Mouse (Mus musculus) neural tube, embryonic 14.5 days (tissue): ENCODE results near the gene Zc3h10. TPM values are rescaled to one million over a fixed set of nuclear protein-coding genes. Genes with fewer than 3 reads are reported as not detected.

Source experiments
- ATAC-seq: fragments of 200-750 bp; cut with Nextera tagmentation; 2 replicates; pipeline ENCODE4 v1.8.0; 2017; ENCODE audit warnings: low read depth, mild to moderate bottlenecking, moderate TSS enrichment, moderate library complexity
- H3K27ac ChIP-seq: fragments of 300-500 bp; sonication (generic); 2 replicates; pipeline ENCODE4 v1.5.1; 2014; ENCODE audit warnings: low read depth, mild to moderate bottlenecking, control low read depth, low read length, moderate library complexity, mixed read lengths
- H3K27me3 ChIP-seq: fragments of 300-500 bp; sonication (generic); 2 replicates; pipeline ENCODE4 v1.6.1; 2014; ENCODE audit warnings: low read length; ENCODE audit not compliant: control insufficient read depth, insufficient read depth
- H3K36me3 ChIP-seq: fragments of 300-500 bp; sonication (generic); 2 replicates; pipeline ENCODE4 v1.6.1; 2014; ENCODE audit warnings: low read length, mixed read lengths; ENCODE audit not compliant: control insufficient read depth, insufficient read depth
- H3K4me1 ChIP-seq: fragments of 300-500 bp; sonication (generic); 2 replicates; pipeline ENCODE4 v1.6.1; 2014; ENCODE audit warnings: low read length; ENCODE audit not compliant: control insufficient read depth, insufficient read depth
- H3K4me2 ChIP-seq: fragments of 300-500 bp; sonication (generic); 2 replicates; pipeline ENCODE4 v1.6.1; 2014; ENCODE audit warnings: mild to moderate bottlenecking, low read depth, low read length, control low read depth
- H3K4me3 ChIP-seq: fragments of 300-500 bp; sonication (generic); 2 replicates; pipeline ENCODE4 v1.5.1; 2014; ENCODE audit warnings: low read depth, low read length, control low read depth, mixed read lengths
- H3K9ac ChIP-seq: fragments of 300-500 bp; sonication (generic); replicated peaks from 2 replicates; pipeline ENCODE4 v1.6.1; 2014; ENCODE audit warnings: low read depth, mild to moderate bottlenecking, control low read depth, low read length, mixed read lengths
- H3K9me3 ChIP-seq: fragments of 300-500 bp; sonication (generic); 2 replicates; pipeline ENCODE4 v1.6.1; 2016; ENCODE audit warnings: low read length; ENCODE audit not compliant: control insufficient read depth
- WGBS: fragments of 180-500 bp; shearing (Covaris S2); extraction: QIAGEN DNeasy Blood & Tissue Kit; methylation state at CpG from one replicate; pipeline ENCODE4 v1.1.7; 2014; 5-methylcytosine and 5-hydroxymethylcytosine counted together
- polyA plus RNA-seq: library from polyadenylated mRNA; unstranded; fragments of >200 nt; fragmentation: Nextera tagmentation; extraction: Ambion mirVana; gene quantifications from 2 replicates; pipeline ENCODE4 v1.2.1, GENCODE M21; 2014

Gene Zc3h10
- polyA plus RNA-seq, 1 experiment from 2014 or later = 11.7 TPM

DNA sequence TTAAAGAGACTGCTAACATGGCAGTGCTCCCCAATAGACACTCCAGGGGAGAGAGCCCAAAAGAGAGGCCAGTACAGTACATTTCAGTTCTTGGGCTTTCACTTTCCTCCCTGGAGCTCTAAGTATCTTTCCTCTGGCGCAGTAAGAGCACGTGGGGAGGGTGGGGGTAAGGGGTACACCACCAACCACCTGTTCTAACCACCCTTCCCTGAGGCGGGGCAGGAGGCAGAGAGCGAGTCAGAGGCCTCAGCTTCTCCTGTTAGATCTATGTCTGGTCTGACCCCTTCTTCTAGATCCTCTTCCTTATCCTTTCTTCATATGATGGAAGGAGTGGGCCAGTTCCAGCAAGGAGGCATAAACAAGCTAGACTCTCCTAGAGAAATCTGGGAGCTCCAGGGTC is 39.5 kb upstream of the Zc3h10 start:
- H3K9ac ChIP-seq = no peak overlapping the region
- no peaks in the 10 kb centered on the region for H3K36me3 ChIP-seq
- peaks cover 26% of the 10 kb centered on the region for H3K27me3 ChIP-seq
- H3K4me1 ChIP-seq = no peaks in the 10 kb centered on the region
- H3K9me3 ChIP-seq = no peaks in the 10 kb centered on the region
- ATAC-seq = no peak
- H3K27ac ChIP-seq = no peak overlapping the region
- 45% methylated on average over 4 of the region's 4 CpGs for WGBS
- H3K4me3 ChIP-seq = no peak overlapping the region; the same call in 1 of the 2 replicates
- no peak overlapping the region; the same call in 1 of the 2 replicates for H3K4me2 ChIP-seq

DNA sequence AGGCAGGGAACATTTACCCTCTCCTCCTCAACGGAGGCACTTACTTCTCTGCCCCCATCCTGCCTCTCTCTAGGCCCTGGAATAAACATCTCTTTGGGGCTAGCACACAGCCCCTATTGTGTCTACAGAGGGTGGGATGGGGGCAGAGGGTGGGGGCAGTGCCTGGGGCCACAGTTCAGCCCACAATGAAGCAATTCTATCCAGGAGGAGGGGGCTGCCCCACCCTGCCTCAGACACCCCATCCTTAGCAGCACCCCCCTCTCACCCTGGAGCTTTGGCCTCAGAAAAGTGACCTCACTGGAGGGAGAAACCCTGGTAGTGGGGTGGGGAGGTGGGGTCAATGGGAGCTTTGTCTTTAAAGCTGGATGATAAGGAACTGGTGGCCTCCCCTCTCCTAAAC is 39.0 kb upstream of the Zc3h10 start:
- Histone ChIP-seq H3K4me2 (no peak overlapping the region), H3K9me3 (no peaks in the 10 kb centered on the region), H3K27me3 (peaks cover 26% of the 10 kb centered on the region), H3K4me3 (0 out of 2 replicates have a peak overlapping the region, but pooled peaks have one; percentile 5), H3K4me1 (no peaks in the 10 kb centered on the region), H3K9ac (no peak overlapping the region), H3K36me3 (no peaks in the 10 kb centered on the region), H3K27ac (no peak overlapping the region)
- WGBS = 13% methylated on average over 1 of the region's 1 CpGs
- peak; percentile 25; the same call in 1 of the 2 replicates for ATAC-seq

DNA sequence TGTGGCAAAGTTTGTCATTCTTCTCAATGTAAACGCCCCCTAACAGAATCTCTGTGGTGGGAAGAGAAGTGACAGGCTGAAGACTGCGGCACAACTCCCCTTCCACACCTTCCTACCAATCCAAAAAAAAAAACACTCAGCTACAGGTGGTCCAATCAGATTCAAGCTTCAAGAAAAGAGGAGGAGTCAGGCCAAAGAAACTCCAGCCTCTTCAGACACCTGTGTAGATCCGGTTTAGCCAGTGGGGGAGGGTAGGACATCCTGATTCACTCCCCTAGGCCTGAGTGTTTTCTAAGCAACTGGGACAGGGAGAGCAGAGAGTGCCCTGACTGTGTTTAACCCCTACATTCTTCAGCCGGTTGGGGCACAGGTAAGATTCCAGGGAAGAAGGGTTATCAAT is 36.8 kb upstream of the Zc3h10 start:
- no peaks in the 10 kb centered on the region for H3K4me1 ChIP-seq
- no peak for ATAC-seq
- no peaks in the 10 kb centered on the region for H3K9me3 ChIP-seq
- peaks cover 22% of the 10 kb centered on the region for H3K27me3 ChIP-seq
- H3K36me3 ChIP-seq = no peaks in the 10 kb centered on the region
- 15% methylated on average over 4 of the region's 4 CpGs for WGBS
- H3K4me3 ChIP-seq = no peak overlapping the region
- no peak overlapping the region for H3K4me2 ChIP-seq
- no peak overlapping the region for H3K27ac ChIP-seq
- no peak overlapping the region for H3K9ac ChIP-seq

DNA sequence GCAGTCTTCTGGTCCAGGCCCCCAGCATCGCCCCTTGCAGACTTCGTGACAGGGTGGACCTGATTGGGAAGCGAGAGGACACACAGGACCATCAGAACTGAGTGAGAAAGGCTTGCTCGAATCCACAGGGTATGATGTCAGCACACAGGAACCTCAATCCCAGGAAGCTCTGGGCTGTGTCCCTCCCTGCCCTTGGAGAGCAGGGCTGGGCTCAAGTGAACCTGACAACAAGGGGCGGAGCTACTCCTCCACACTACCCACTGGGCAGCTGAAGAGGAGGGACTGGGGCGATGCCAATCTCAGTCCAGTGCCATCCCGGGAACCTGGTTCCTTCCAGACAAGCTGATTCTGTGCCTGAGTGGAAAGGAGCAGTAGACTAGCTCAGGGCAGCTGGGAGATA is 36.1 kb upstream of the Zc3h10 start:
- no peaks in the 10 kb centered on the region for H3K36me3 ChIP-seq

DNA sequence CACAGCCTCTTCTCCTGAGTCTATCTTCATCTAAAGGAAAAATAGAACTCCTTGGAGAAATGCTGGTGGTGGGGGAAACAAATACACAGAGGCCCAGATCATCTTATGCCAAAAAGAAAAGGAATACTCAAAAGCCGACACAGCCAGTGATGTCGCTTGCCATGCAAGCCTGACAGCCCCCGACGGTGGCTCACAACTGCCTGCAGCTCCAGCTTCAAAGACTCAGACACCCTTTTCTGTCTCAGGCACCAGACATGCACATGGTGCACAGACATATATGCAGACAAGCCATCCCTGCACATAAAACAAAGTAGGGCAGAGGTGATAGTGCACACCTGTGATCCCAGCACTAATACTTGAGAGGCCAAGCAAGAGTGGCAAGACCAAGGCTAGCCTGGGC is 32.2 kb upstream of the Zc3h10 start:
- 87% methylated on average over 4 of the region's 4 CpGs for WGBS
- H3K9ac ChIP-seq = no peak overlapping the region
- ATAC-seq = no peak

More for the DNA sequence above, 36.1 kb upstream of the Zc3h10 start:
- no peak overlapping the region for H3K9ac ChIP-seq
- H3K27ac ChIP-seq = no peak overlapping the region
- no peaks in the 10 kb centered on the region for H3K9me3 ChIP-seq
- 26% methylated on average over 7 of the region's 7 CpGs for WGBS
- no peak for ATAC-seq
- H3K4me3 ChIP-seq = no peak overlapping the region
- no peaks in the 10 kb centered on the region for H3K4me1 ChIP-seq
- H3K4me2 ChIP-seq = 0 out of 2 replicates have a peak overlapping the region, but pooled peaks have one; percentile 1
- peaks cover 16% of the 10 kb centered on the region for H3K27me3 ChIP-seq

DNA sequence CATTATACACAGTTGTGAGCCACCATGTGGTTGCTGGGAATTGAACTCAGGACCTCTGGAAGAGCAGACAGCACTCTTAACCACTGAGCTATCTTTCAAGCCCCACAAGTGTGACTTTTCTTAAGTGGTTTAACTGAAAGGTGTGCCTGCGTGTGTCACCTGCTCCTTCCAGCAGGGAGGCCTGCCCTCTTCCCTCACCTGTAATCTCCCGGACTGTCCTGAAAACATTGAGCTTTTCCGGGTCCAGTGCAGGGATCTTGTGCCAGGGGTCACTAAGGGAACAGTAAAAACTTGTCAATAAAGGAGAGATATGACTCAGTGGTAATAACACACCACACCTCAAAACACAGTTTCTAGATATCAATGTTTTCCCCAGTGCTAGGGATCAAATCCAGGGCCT is 31.7 kb upstream of the Zc3h10 start:
- H3K4me2 ChIP-seq = no peak overlapping the region
- no peak overlapping the region for H3K4me3 ChIP-seq
- H3K9ac ChIP-seq = no peak overlapping the region
- no peak overlapping the region for H3K27ac ChIP-seq
- no peaks in the 10 kb centered on the region for H3K4me1 ChIP-seq
- WGBS = 88% methylated on average over 3 of the region's 3 CpGs
- H3K36me3 ChIP-seq = no peaks in the 10 kb centered on the region
- no peaks in the 10 kb centered on the region for H3K27me3 ChIP-seq
- no peaks in the 10 kb centered on the region for H3K9me3 ChIP-seq
- ATAC-seq = no peak

More for the DNA sequence above, 32.2 kb upstream of the Zc3h10 start:
- no peak overlapping the region for H3K4me3 ChIP-seq
- no peaks in the 10 kb centered on the region for H3K27me3 ChIP-seq
- no peaks in the 10 kb centered on the region for H3K9me3 ChIP-seq
- H3K36me3 ChIP-seq = no peaks in the 10 kb centered on the region
- no peak overlapping the region for H3K27ac ChIP-seq
- H3K4me1 ChIP-seq = no peaks in the 10 kb centered on the region
- H3K4me2 ChIP-seq = no peak overlapping the region

DNA sequence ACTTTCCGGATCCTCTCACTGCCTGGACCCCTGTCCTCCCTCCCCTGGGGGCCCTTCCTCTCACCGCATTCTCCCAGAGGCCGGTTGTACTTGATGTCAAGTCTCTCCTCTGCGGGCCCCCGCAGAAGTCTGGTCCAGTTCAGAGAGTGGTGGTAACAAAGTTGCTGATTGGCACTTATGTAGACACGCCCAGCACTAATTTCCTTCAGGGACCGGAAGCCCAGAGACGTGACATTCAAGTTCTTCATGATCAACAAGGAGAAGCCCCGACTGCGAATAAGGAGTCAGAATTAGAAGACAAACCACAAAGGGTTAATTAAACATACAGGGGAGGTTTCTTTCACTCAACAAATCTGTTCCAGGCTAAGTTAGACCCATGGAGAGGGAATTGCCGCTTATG is 30.8 kb upstream of the Zc3h10 start:
- ATAC-seq = no peak
- no peaks in the 10 kb centered on the region for H3K9me3 ChIP-seq
- no peaks in the 10 kb centered on the region for H3K36me3 ChIP-seq
- H3K27ac ChIP-seq = no peak overlapping the region
- H3K9ac ChIP-seq = no peak overlapping the region
- no peak overlapping the region for H3K4me2 ChIP-seq
- no peaks in the 10 kb centered on the region for H3K27me3 ChIP-seq
- no peak overlapping the region for H3K4me3 ChIP-seq
- 86% methylated on average over 11 of the region's 11 CpGs for WGBS
- no peaks in the 10 kb centered on the region for H3K4me1 ChIP-seq

DNA sequence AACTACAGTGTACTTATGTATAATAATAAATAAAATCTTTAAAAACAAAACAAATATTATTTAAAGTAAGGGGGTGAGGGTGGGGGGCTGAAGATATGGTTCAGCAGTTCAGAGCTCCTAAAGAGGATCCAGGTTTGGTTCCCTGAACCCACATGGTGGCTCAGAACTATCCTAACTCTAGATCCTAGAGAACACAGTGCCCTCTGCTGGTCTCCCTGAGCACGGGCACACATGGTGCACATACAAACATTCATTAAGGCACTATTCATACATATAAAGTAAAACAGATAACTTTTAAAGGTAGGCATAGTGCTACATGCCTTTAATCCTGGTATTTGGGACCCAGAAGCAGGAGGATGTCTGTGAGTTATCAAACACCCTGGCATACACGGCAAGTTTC is 27.5 kb upstream of the Zc3h10 start:
- ATAC-seq = no peak
- no peak overlapping the region for H3K27ac ChIP-seq

DNA sequence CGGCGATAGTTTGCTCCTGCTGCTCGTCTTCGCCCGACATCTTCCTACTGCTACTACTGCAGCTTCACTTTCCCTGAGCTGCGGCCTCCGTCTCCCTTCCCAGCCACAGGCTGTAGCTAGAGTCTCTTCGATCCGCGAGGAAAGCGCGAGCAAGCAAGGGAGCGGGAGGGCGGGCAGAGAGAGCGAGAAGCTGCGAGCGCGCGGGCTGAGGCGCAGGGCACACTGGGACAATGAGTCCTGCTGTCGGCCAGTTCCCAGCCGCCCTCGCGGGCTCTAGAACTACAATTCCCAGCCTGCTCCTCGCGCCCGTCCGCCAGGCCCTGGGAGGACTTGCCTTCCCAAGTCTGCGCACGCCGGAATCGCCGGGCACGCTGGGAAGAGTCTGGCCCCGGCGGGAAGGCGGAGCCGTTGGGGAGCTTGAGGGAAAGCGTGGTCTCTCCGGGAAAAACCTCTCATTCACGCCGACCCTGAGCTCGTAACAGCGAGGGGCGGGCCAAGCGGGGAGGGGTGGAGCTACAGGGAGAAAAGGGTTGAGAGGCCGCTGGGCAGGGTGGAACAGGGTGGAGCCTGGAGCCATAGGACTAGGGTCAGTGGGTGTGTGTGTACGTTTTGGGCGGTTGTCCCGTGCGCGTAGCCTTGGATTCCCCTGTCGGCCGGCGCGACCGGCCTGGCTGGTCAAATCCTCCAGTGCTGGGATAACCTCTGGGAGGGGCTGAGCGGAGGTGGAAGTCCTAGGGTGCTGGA is 18.4 kb upstream of the Zc3h10 start, which contains the start of gene Pa2g4:
Gene Pa2g4 (minus strand): TSS at position 200 of the 744 bp plus-strand sequence.
- Histone ChIP-seq H3K27ac (peak within 1 kb of the TSS; percentile 84), H3K27me3 (no peaks in the 10 kb centered on the region), H3K4me2 (peak within 1 kb of the TSS; percentile 82), H3K9me3 (no peaks in the 10 kb centered on the region), H3K4me1 (peaks cover 9% of the 10 kb centered on the region), H3K4me3 (peak within 1 kb of the TSS; percentile 76), H3K36me3 (peaks cover 11% of the 10 kb centered on the region), H3K9ac (peak within 1 kb of the TSS; percentile 84)
- under 1% methylated on average over 58 of the region's 58 CpGs for WGBS
- peak; percentile 99 for ATAC-seq

More for the DNA sequence above, 27.5 kb upstream of the Zc3h10 start:
- no peaks in the 10 kb centered on the region for H3K36me3 ChIP-seq
- WGBS = 93% methylated on average over 2 of the region's 2 CpGs
- H3K9ac ChIP-seq = no peak overlapping the region
- H3K27me3 ChIP-seq = no peaks in the 10 kb centered on the region
- H3K4me3 ChIP-seq = no peak overlapping the region
- no peaks in the 10 kb centered on the region for H3K9me3 ChIP-seq
- no peak overlapping the region for H3K4me2 ChIP-seq
- H3K4me1 ChIP-seq = no peaks in the 10 kb centered on the region
